In the genomic region with DNA sequence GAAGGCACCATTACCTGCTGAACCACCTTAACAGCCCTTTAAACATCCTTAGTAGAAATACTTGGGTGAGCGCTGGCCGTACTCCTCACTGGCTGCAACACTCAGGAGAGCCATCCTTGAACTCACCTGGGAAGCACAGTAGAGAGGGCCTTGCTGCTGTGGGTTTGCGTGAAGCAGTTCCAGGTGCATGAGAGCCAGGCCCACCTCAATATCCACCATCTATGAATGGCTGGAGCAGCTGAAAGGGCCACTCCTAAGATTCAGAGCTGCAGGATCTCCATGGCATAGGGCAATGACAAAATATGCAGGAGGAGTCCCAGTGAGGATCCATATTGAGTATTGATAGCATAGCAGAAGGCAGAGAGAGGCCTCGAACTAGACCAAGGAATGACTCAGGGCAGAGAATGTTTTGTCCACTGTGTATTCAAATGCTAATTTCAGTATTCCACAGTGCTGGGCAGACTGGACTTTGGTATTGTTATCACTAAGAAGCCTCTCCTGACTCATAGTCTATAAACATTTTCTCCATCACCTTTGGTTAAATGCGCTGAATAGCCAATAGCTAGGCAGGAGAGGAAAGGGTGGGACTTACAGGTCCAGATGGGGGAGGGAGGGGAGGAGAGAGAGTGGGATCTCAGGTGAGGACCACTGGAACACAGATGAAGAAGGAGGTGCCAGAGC, we compare ENCODE assay signal across 20 mouse cellular contexts.
"Had no signal": no experiment of that assay in that cellular context is flagged by ENCODE, and none has a peak within 500 bp of the region (broad histone marks: within the 10 kb centered on the region; RNA-seq: fewer than 3 reads in every experiment).

No protein-coding gene starts in this region.

- H3K4me2 ChIP-seq: kidney, embryonic 15.5 days; lung, embryonic 15.5 days; midbrain, embryonic 12.5 days; midbrain, embryonic 15.5 days; neural tube, embryonic 13.5 days had no signal

- H3K27ac ChIP-seq: kidney, embryonic 15.5 days; left cerebral cortex, adult 2 months; liver, embryonic 14.5 days; lung, embryonic 15.5 days; midbrain, embryonic 12.5 days; midbrain, embryonic 15.5 days; neural tube, embryonic 13.5 days had no signal

- H3K9ac ChIP-seq: kidney, embryonic 15.5 days; liver, embryonic 14.5 days; lung, embryonic 15.5 days; midbrain, embryonic 12.5 days; midbrain, embryonic 15.5 days; neural tube, embryonic 13.5 days had no signal

- DNase-seq: kidney, adult 11 months; kidney, adult 8-10 months; kidney, postnatal 10 days; kidney, postnatal 36 days; layer of hippocampus, postnatal 36 days; lung, adult 18-20 months; retina, postnatal 1 day; right cerebral cortex, postnatal 25 days; thymus, adult 2 months; thymus, postnatal 14 days; thymus, postnatal 4 days had no signal

- H3K9me3 ChIP-seq: kidney, embryonic 15.5 days; lung, embryonic 15.5 days; megakaryocyte, embryonic 14.5 days; midbrain, embryonic 12.5 days; midbrain, embryonic 15.5 days; neural tube, embryonic 13.5 days had no signal

- H3K4me3 ChIP-seq: kidney, embryonic 15.5 days; left cerebral cortex, adult 2 months; lung, embryonic 15.5 days; megakaryocyte, embryonic 14.5 days; midbrain, embryonic 12.5 days; midbrain, embryonic 15.5 days; myocyte; neural tube, embryonic 13.5 days had no signal

- H3K27me3 ChIP-seq: lung, embryonic 15.5 days; midbrain, embryonic 15.5 days; neural tube, embryonic 13.5 days had no signal

- H3K36me3 ChIP-seq: kidney, embryonic 15.5 days; lung, embryonic 15.5 days; midbrain, embryonic 12.5 days; midbrain, embryonic 15.5 days; neural tube, embryonic 13.5 days had no signal

- ATAC-seq: midbrain, embryonic 15.5 days had no signal

- H3K4me1 ChIP-seq: kidney, embryonic 15.5 days; lung, embryonic 15.5 days; midbrain, embryonic 12.5 days; midbrain, embryonic 15.5 days; neural tube, embryonic 13.5 days had no signal
